Mouse (Mus musculus) large intestine, adult 2 months (tissue): ENCODE measurements around the gene Des. TPM values are rescaled to one million over a fixed set of nuclear protein-coding genes. Genes with fewer than 3 reads are reported as not detected.

Source experiments
- DNase-seq: peaks from one replicate; pipeline ENCODE4 v3.0.0-alpha.2; 2012; ENCODE audit warnings: low read depth, low spot score
- WGBS: fragments of 180-500 bp; shearing (Covaris S2); methylation state at CpG from one replicate; pipeline ENCODE4 v1.1.7; 2018; 5-methylcytosine and 5-hydroxymethylcytosine counted together
- polyA plus RNA-seq: library from polyadenylated mRNA; depleted of rRNA; stranded (reverse); fragments of >200 nt; gene quantifications from 2 replicates; pipeline ENCODE4 v1.2.3, GENCODE M21; 2012; rRNA removed

Gene Des
- polyA plus RNA-seq, 1 experiment, result 360 TPM

- WGBS, result 74% methylated on average over 4 of the region's 4 CpGs
- DNase-seq, result no peak
These were observed 48.1 kb downstream of the Des start for GRCm38 (mm10) chr1:75408210-75408609.

- 80% methylated on average over 7 of the region's 7 CpGs for WGBS
These were observed 49.8 kb downstream of the Des start for GRCm38 (mm10) chr1:75409950-75410349.

GRCm38 (mm10) chr1:75412196-75412595, 52.1 kb downstream of the Des start:
- 93% methylated on average over 3 of the region's 3 CpGs for WGBS
- no peak for DNase-seq

More at GRCm38 (mm10) chr1:75409950-75410349, 49.8 kb downstream of the Des start:
- no peak for DNase-seq

- no peak for DNase-seq
- WGBS, result 52% methylated on average over 3 of the region's 3 CpGs
These were observed 53.6 kb downstream of the Des start for GRCm38 (mm10) chr1:75413749-75414148.

Other genes starting within 250 kb of the Des start
- 4.8 and 5.6 TPM in 2 replicates for gene Nhej1, start 235.1 kb upstream of the Des start, polyA plus RNA-seq
- gene Slc23a3, start 226.4 kb upstream of the Des start, polyA plus RNA-seq, result 1.1 and 1.3 TPM in 2 replicates
- 45.8 and 53.7 TPM in 2 replicates for gene Cnppd1, start 217.6 kb upstream of the Des start, polyA plus RNA-seq
- gene Retreg2, start 217.6 kb upstream of the Des start, polyA plus RNA-seq, result 79.0 and 93.9 TPM in 2 replicates
- gene Zfand2b, start 191.7 kb upstream of the Des start, polyA plus RNA-seq, result 80.6 and 93.3 TPM in 2 replicates
- gene Abcb6, start 179.9 kb upstream of the Des start, polyA plus RNA-seq, result 24.0 and 27.5 TPM in 2 replicates
- 19.2 and 27.4 TPM in 2 replicates for gene Ankzf1, start 168.2 kb upstream of the Des start, polyA plus RNA-seq
- 72.2 and 107 TPM in 2 replicates for gene Atg9a, start 168.1 kb upstream of the Des start, polyA plus RNA-seq
- gene Glb1l, start 149.5 kb upstream of the Des start, polyA plus RNA-seq, result 2.1 and 4.4 TPM in 2 replicates
- gene Stk16, start 149.5 kb upstream of the Des start, polyA plus RNA-seq, result 221 and 258 TPM in 2 replicates
- 121 and 164 TPM in 2 replicates for gene Tuba4a, start 140.5 kb upstream of the Des start, polyA plus RNA-seq
- not detected in 2 replicates for gene A630095N17Rik, start 128.2 kb upstream of the Des start, polyA plus RNA-seq
- 19.4 and 20.1 TPM in 2 replicates for gene Dnajb2, start 123.9 kb upstream of the Des start, polyA plus RNA-seq
- gene Ptprn, start 95.8 kb upstream of the Des start, polyA plus RNA-seq, result 6.4 and 6.5 TPM in 2 replicates
- gene Resp18, start 81.9 kb upstream of the Des start, polyA plus RNA-seq, result 14.0 and 17.7 TPM in 2 replicates
- gene Dnpep, start 42.3 kb upstream of the Des start, polyA plus RNA-seq, result 250 and 500 TPM in 2 replicates
- 20.6 and 22.7 TPM in 2 replicates for gene Speg, start 15.0 kb downstream of the Des start, polyA plus RNA-seq
- gene Gmppa, start 75.6 kb downstream of the Des start, polyA plus RNA-seq, result 177 and 182 TPM in 2 replicates
- 0.17 TPM in 1 of 2 replicates, not detected in the other for gene Asic4, start 90.1 kb downstream of the Des start, polyA plus RNA-seq
- gene Chpf, start 119.0 kb downstream of the Des start, polyA plus RNA-seq, result 22.0 and 25.1 TPM in 2 replicates
- 1.9 and 2.0 TPM in 2 replicates for gene Tmem198, start 119.2 kb downstream of the Des start, polyA plus RNA-seq
- 3.3 and 4.1 TPM in 2 replicates for gene Obsl1, start 146.1 kb downstream of the Des start, polyA plus RNA-seq
- gene Inha, start 146.7 kb downstream of the Des start, polyA plus RNA-seq, result 2.6 and 2.7 TPM in 2 replicates
- gene Stk11ip, start 161.2 kb downstream of the Des start, polyA plus RNA-seq, result 15.6 and 17.3 TPM in 2 replicates
- gene Slc4a3, start 185.9 kb downstream of the Des start, polyA plus RNA-seq, result 3.0 and 4.7 TPM in 2 replicates